Mouse (Mus musculus): ENCODE data around the gene Gm44503. TPM values are rescaled to one million over a fixed set of nuclear protein-coding genes. Genes with fewer than 3 reads are reported as not detected.

Gene Gm44503
- polyA plus RNA-seq, 1 experiment from 2014 or later = not detected

DNA sequence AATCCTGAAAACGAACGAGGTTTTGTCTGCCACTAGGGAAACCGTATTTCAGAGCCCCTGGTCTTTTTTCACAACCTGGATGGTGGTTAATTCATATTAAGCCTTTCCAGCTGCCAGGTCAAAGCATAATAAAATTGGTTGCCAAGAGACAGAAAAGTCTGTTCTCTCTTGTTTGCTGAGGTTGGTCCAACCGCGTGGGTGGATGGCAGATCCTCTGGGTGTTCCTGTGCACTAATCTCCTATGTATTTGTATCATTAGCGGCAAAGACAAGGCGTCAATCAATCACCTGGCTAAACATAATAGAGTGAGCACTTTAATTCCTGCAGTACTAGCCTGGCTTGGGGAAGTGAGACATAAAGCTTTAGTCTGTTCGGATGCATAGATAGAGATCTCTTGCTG is 92.0 kb downstream of the Gm44503 start:
- H3K9me3 ChIP-seq (ENCODE audit: low read length) = no peaks in the 10 kb centered on the region
- H3K4me3 ChIP-seq (ENCODE audit: low read depth, low read length) = no peak overlapping the region
- TF ChIP-seq EP300 (IDR thresholded peaks at IDR 0.05; ENCODE audit: low read depth) (no peak), CTCF (IDR thresholded peaks at IDR 0.05; ENCODE audit: low read depth) (no peak)
- no peak overlapping the region for H3K4me2 ChIP-seq (ENCODE audit: low read depth, low read length)
- whole genome bisulfite sequencing (ENCODE audit: insufficient replicate concordance) = 61% methylated on average over 8 of the region's 8 CpGs
- no peaks in the 10 kb centered on the region for H3K36me3 ChIP-seq (replicated peaks; ENCODE audit: insufficient read depth, low read length)
- H3K27ac ChIP-seq (ENCODE audit: low read depth) = no peak overlapping the region
- DNase-seq (no peak), ATAC-seq (no peak)
- no peak overlapping the region for H3K9ac ChIP-seq (replicated peaks)
- no peaks in the 10 kb centered on the region for H3K27me3 ChIP-seq (ENCODE audit: insufficient read depth, low read length)
- H3K4me1 ChIP-seq (ENCODE audit: insufficient read depth) = peaks cover 2% of the 10 kb centered on the region; the same call in 1 of the 2 replicates

DNA sequence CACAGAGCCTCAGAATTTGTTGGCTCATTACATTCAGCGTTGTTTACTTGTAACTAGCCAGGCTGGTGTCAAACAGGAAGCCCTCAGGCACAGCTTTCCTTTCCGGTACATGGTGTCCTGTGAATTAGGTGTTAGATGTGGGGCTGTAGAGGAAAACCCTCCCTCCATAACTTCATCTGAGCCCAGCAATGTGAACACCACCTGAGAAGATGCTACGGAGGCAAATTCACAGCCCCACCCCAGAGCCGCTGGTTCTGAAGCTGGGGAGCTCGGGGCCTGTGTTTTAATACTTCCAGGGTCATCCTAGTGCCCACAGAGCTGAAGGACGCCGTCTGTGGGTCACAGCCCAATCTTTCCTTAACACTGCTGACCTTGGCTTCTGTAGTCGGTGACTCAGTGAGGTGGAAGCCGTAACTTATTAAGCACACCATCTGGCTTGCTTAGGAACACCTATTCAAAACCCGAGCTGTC is 96.8 kb downstream of the Gm44503 start:
- no peaks in the 10 kb centered on the region for H3K9me3 ChIP-seq (ENCODE audit: low read length)
- H3K9ac ChIP-seq (replicated peaks) = no peak overlapping the region
- DNase-seq = no peak
- no peak overlapping the region for H3K4me2 ChIP-seq (ENCODE audit: low read depth, low read length)
- TF ChIP-seq CTCF (IDR thresholded peaks at IDR 0.05; ENCODE audit: low read depth) (no peak), EP300 (IDR thresholded peaks at IDR 0.05; ENCODE audit: low read depth) (peak; percentile 63; the same call in 1 of the 2 replicates)
- H3K4me3 ChIP-seq (ENCODE audit: low read depth, low read length) = no peak overlapping the region
- H3K27me3 ChIP-seq (ENCODE audit: insufficient read depth, low read length) = no peaks in the 10 kb centered on the region
- H3K4me1 ChIP-seq (ENCODE audit: insufficient read depth) = peaks cover 2% of the 10 kb centered on the region; the same call in 1 of the 2 replicates
- WGBS (ENCODE audit: insufficient replicate concordance) = 66% methylated on average over 10 of the region's 10 CpGs
- no peaks in the 10 kb centered on the region for H3K36me3 ChIP-seq (replicated peaks; ENCODE audit: insufficient read depth, low read length)
- H3K27ac ChIP-seq (ENCODE audit: low read depth) = peak overlapping the region; percentile 48
- ATAC-seq = no peak

DNA sequence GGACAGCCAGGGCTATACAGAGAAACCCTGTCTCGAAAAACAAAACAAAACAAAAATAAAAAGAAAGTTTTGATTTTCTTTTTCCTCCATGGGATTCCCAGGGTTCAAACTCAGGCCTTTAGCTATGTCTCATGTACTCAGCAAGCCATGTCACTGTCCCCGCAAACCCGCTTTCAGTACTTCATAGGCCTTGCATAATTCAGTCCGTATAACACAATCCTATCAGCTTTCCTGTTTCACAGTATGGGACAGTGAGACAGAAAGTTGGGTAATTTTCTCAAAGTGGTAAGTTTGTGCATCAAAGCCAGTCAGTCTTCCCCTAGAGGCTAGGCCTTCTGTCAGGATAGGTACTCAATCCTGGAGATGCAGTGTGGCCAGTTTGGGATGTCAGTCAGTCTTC is 100.6 kb downstream of the Gm44503 start:
- Histone ChIP-seq H3K9me3 (ENCODE audit: low read length) (no peaks in the 10 kb centered on the region), H3K36me3 (replicated peaks; ENCODE audit: insufficient read depth, low read length) (0 out of 2 replicates have a peak, but pooled peaks cover 2% of the 10 kb centered on the region), H3K27me3 (ENCODE audit: insufficient read depth, low read length) (no peaks in the 10 kb centered on the region), H3K4me3 (ENCODE audit: low read depth, low read length) (no peak overlapping the region), H3K27ac (ENCODE audit: low read depth) (no peak overlapping the region), H3K4me2 (ENCODE audit: low read depth, low read length) (no peak overlapping the region), H3K4me1 (ENCODE audit: insufficient read depth) (peaks cover 2% of the 10 kb centered on the region; the same call in 1 of the 2 replicates), H3K9ac (replicated peaks) (no peak overlapping the region)
- TF ChIP-seq EP300 (IDR thresholded peaks at IDR 0.05; ENCODE audit: low read depth) (no peak), CTCF (IDR thresholded peaks at IDR 0.05; ENCODE audit: low read depth) (no peak)
- WGBS (ENCODE audit: insufficient replicate concordance) = 71% methylated on average over 4 of the region's 4 CpGs
- DNase-seq (no peak), ATAC-seq (no peak)

DNA sequence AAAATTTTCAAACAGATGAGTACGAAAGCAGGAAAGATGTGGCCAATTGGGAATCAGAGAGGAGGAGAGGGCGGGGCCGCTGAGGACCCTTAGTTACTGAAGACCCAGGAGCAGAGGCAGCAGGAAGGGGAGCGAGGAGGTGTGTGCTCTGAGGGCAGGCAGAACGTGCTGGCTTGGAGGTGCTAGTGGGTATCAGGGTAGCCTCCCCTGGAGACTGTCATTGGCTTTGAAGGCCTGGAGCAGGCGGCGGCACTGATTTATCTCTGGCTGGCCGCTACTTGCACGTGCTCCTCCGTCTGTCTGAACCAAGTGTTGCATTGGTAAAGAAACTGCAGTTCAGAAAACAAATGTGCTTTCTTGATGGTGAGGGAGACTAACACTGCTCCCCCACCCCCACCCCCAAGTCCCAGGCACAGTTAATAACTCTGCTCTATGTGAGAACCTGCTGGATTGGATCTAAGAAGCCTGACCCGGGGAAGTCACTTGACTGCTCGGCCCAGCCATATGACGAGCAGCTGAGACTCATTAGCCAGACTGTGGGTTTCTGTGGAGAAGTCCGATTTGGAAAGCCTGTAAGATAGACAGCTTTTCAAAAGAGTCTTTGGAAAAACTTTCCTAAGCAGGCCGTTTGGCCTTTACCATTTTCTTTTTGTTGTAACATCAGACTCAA is 105.1 kb downstream of the Gm44503 start:
- Histone ChIP-seq H3K27ac (ENCODE audit: low read depth) (no peak overlapping the region), H3K27me3 (ENCODE audit: insufficient read depth, low read length) (no peaks in the 10 kb centered on the region), H3K4me3 (ENCODE audit: low read depth, low read length) (no peak overlapping the region), H3K9ac (replicated peaks) (no peak overlapping the region), H3K4me2 (ENCODE audit: low read depth, low read length) (no peak overlapping the region), H3K9me3 (ENCODE audit: low read length) (no peaks in the 10 kb centered on the region), H3K4me1 (ENCODE audit: insufficient read depth) (peaks cover 14% of the 10 kb centered on the region), H3K36me3 (replicated peaks; ENCODE audit: insufficient read depth, low read length) (peaks cover 2% of the 10 kb centered on the region; the same call in 1 of the 2 replicates)
- ATAC-seq = no peak
- no peak for DNase-seq
- 70% methylated on average over 15 of the region's 15 CpGs for WGBS (ENCODE audit: insufficient replicate concordance)
- TF ChIP-seq CTCF (IDR thresholded peaks at IDR 0.05; ENCODE audit: low read depth) (no peak), EP300 (IDR thresholded peaks at IDR 0.05; ENCODE audit: low read depth) (no peak)

Small RNA genes lying within 50 kb of the gene (microRNA-seq; reads per million reads assigned to microRNA genes)
- gene Gm27353 = not detected

Other genes with a start within 250 kb of the Gm44503 start
- 0.06 and 0.09 TPM in 2 replicates for gene Prtg, start 152.0 kb upstream of the Gm44503 start, polyA plus RNA-seq (2015; fragmentation: Nextera tagmentation; extraction: Ambion mirVana)
- 0.06 and 0.08 TPM in 2 replicates for gene Pygo1, start 33.2 kb upstream of the Gm44503 start, polyA plus RNA-seq (2015; fragmentation: Nextera tagmentation; extraction: Ambion mirVana)
- gene Dyx1c1, start 67 bp upstream of the Gm44503 start, polyA plus RNA-seq (2015; fragmentation: Nextera tagmentation; extraction: Ambion mirVana) = 0.19 and 0.26 TPM in 2 replicates
- gene Ccpg1os, start 26.5 kb downstream of the Gm44503 start, polyA plus RNA-seq (2015; fragmentation: Nextera tagmentation; extraction: Ambion mirVana) = 4.8 and 5.4 TPM in 2 replicates
- gene Ccpg1, start 26.6 kb downstream of the Gm44503 start, polyA plus RNA-seq (2015; fragmentation: Nextera tagmentation; extraction: Ambion mirVana) = 14.6 and 15.2 TPM in 2 replicates
- gene Pigb, start 81.5 kb downstream of the Gm44503 start, polyA plus RNA-seq (2015; fragmentation: Nextera tagmentation; extraction: Ambion mirVana) = 2.9 and 3.1 TPM in 2 replicates
- gene Rab27a, start 86.0 kb downstream of the Gm44503 start, polyA plus RNA-seq (2015; fragmentation: Nextera tagmentation; extraction: Ambion mirVana) = 5.7 and 7.0 TPM in 2 replicates
- 0.14 TPM in 1 of 2 replicates, not detected in the other for gene Khdc3, start 143.0 kb downstream of the Gm44503 start, polyA plus RNA-seq (2015; fragmentation: Nextera tagmentation; extraction: Ambion mirVana)
- not detected in 2 replicates for gene Gm20509, start 143.6 kb downstream of the Gm44503 start, polyA plus RNA-seq (2015; fragmentation: Nextera tagmentation; extraction: Ambion mirVana)
- 39.0 and 41.4 TPM in 2 replicates for gene Rsl24d1, start 154.6 kb downstream of the Gm44503 start, polyA plus RNA-seq (2015; fragmentation: Nextera tagmentation; extraction: Ambion mirVana)